Mouse (Mus musculus) spleen, postnatal 4 days (tissue): Measurements from ENCODE around the gene Impdh1.
"Not testable (repeated sequence)": the region's sequence is repeated elsewhere in the genome, so short reads cannot be mapped to it uniquely, and the experiment has no call there.

Source experiments
- DNase-seq, 2 experiments: peaks; one replicate each; pipeline ENCODE4 v3.0.0; 2022; ENCODE audit warnings: low spot score in 2 of 2

Gene Impdh1

DNA sequence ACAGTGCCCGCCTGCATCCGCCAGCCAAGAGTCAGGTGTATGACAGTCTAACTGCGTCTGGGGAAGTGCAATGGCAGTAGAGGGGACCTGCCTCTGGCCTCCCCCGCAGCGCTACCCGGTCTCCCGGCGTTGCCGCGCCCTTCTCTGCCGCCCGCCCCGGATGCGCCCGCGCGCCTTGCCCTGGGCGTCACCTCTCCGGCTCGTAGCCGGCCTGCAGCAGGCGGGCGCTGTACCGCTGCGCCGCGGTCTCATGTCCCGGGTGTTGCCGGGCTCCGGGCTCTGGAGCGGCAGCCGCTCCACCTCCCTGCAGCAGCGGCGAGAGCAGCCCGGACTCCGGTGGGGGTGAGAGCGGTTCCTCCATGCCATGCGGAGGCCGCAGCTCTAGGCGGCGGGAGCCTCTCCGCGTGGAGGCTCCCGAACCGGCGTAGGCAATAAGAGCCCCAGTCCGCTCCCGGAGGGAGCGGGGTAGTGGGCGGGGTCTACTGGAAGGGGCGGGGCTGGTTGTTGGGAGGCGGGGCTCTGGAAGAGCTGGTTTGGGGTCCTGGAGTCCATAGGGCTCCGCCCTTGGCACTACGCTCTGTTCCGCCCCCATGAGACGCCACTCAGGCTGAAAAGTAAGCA, at the start of gene Impdh1:
TSS of gene Impdh1 (minus strand) at position 484 of the 621 bp plus-strand sequence.
- peak; percentile 82 to 89 for DNase-seq

DNA sequence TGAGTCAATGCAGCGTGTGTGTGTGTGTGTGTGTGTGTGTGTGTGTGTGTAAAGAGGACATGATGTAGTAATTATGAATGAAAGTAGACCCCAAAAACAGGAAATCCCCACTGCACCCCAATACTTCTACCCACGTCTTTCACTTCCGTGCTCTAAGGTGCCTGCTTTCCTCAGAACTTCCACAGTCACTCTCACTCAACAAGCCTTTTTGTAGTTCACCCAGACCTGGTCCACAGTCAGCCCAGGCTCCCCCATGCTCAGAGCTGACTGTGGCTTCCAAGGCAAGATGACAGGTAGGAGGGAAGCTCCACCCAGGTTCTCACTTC, 48.3 kb upstream of the Impdh1 start:
- DNase-seq, result no peak

GRCm38 (mm10) chr6:29263650-29264455, 47.7 kb upstream of the Impdh1 start:
- DNase-seq, result no peak

DNA sequence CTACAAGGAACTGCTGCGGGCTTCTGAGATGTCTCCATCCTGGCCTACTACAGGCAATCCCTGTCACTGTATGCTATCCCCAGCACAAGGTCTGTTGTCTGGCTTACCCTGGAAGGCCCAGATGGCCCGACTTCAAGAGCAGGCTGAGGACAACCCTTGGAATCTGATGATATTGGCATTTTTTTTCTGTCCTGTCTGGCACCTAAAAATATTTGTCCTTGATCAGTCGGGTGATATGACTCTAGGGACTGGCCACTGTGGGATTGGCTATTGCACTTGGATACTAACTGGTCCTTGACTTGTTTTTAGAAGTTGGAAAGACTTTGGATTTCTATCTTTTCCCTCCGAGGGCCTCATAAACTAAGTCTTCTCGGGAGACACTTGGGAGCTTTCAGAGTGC, 45.7 kb upstream of the Impdh1 start:
- no peak for DNase-seq

- no peak for DNase-seq
These were observed 43.3 kb upstream of the Impdh1 start for GRCm38 (mm10) chr6:29259418-29259817.

- no peak for DNase-seq
These were observed 30.9 kb upstream of the Impdh1 start for GRCm38 (mm10) chr6:29247072-29247471.

- no peak for DNase-seq
These were observed 30.4 kb upstream of the Impdh1 start for GRCm38 (mm10) chr6:29246585-29246984.

- no peak for DNase-seq
These were observed 30.0 kb upstream of the Impdh1 start for GRCm38 (mm10) chr6:29246183-29246582.

DNA sequence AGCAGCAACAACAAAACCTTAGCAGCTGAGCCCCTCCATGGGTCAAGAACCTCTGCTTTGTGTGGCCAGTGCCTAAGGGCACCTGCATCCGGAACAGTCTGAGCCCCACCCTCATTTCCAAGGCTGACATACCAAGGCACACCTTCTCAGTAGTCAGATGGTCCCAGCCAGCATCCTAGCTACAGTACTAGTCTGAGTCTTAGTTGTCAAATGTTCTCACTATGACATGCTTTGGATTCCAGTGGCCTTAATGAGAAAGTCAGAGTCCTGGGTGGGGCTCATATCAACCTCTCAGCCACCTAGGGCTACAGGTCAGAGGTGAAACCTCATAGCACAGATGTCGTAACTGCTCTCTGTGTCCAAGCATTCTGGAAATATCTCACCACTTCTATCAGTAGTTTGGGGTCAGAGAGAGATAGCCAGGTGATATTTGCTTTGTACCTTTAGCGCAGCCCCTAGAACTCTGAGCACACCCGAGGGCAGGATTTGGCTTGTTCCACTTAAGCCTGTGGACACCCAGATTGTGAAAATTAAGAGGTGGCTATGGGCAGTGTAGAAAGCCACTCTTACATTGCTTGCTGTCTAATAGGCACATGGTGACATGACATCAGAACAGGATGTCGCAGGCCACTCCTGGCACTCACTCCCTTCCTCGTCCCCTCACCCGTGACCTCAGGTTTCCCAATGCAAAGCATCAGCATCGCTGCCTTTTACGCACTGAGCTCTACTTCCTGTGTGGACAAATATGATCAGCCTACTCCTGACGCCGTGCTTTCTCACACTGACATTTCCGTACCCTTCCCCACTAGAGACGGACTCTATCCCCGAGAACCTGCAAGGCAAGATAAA, 29.3 kb upstream of the Impdh1 start:
- DNase-seq, result no peak

GRCm38 (mm10) chr6:29242265-29242664, 26.1 kb upstream of the Impdh1 start:
- no peak for DNase-seq

DNA sequence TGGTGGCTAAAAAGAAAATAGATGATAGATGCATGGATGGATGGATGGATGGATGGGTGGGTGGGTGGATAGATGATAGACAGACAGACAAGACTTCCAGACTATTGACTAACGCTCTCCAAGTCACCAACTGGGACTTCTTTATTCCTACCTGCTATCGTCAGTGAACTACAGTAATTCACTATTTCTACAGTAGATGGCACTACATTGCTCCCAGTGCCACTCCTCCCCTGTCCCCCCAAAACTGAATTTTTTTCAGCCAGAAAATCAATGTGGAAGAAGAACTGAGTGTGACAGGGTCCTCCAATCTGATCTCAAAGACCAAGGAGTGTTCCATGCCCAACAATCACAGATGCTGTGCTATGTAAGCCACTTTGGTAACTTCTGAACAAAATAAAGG, 25.5 kb upstream of the Impdh1 start:
- no peak for DNase-seq

DNA sequence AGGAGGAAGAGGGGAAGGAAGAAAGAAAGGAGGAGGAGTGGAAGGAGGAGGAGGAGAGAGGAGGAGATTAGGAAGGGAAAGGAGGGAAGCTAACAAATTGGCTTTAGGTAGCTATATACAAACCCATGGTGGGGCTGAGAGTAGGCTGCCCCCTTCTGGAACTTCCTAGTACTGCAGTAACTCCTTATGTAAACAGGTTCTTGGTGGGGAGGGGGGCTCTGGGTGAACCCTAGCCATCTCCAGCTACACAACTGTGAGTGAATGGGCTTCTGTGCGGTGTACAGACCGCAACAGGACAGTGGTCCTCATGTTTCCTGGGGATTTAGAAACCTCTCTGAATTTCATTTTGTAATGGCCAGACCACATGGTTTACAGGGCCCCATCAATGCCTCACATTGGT, 24.6 kb upstream of the Impdh1 start:
- peak; percentile 42 to 78 for DNase-seq

GRCm38 (mm10) chr6:29234272-29234671, 18.1 kb upstream of the Impdh1 start:
- no peak for DNase-seq

DNA sequence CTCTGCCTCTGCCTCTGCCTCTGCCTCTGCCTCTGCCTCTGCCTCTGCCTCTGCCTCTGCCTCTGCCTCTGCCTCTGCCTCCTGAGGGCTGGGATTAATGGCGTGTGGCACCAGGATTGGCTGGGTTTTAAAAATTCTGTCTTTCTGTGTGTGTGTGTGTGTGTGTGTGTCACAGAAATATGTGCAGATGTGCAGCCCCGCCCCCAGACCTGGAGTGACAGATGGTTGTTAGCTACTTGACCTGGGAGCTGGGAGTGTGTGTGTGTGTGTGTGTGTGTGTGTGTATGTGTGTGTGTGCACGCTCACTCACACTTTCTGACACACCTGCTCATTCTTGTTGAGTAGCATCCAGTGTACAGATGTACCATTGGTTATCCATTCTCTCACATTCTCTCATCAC, 17.5 kb upstream of the Impdh1 start:
- DNase-seq, result no peak

GRCm38 (mm10) chr6:29232321-29232720, 16.2 kb upstream of the Impdh1 start:
- peak in 1 of 2 experiments; percentile 67 for DNase-seq

GRCm38 (mm10) chr6:29231799-29232198, 15.6 kb upstream of the Impdh1 start:
- DNase-seq, result peak in 1 of 2 experiments; percentile 63

DNA sequence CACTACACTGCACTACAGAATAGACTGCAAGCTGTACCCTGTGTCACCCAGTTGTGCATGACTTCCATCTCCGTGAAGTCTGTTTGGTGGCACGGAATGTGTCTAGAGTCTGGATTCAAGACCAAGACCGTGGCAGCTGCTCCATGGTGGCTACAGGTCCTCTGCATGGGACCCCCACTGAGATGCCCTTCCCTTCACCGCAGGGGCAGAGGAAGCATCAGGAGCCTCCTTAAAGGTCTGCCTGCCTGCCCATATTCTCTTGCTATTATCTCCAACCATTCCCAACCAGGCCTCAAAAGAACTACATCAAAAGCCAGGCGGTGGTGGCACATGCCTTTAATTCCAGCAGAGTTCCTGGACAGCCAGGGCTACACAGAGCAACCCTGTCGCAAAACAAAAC, 14.2 kb upstream of the Impdh1 start:
- no peak for DNase-seq

- DNase-seq, result no peak
These were observed 13.2 kb upstream of the Impdh1 start for GRCm38 (mm10) chr6:29229265-29229913.

DNA sequence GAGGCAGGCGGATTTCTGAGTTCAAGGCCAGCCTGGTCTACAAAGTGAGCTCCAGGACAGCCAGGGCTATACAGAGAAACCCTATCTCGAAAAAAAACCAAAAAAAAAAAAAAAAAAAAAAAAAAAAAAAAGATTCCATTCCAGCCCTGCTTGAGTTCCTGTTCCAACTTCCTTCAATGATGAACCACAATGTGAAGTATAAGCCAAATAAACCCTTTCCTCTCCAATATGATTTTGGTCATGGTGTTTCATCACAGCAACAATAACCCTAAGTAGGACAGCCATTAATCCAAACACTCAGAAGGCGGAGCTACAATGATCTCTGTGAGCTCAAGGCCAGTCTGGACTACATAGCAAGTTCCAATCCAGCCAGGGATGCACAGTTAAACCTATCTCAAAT, 1.6 kb upstream of the Impdh1 start:
- DNase-seq, result not testable (repeated sequence)

GRCm38 (mm10) chr6:29215181-29215580, 983 bp downstream of the Impdh1 start:
- DNase-seq, result no peak

- DNase-seq, result no peak
These were observed 1.4 kb downstream of the Impdh1 start for GRCm38 (mm10) chr6:29214776-29215175.

- DNase-seq, result no peak
These were observed 1.9 kb downstream of the Impdh1 start for GRCm38 (mm10) chr6:29214245-29214644.
